Mouse (Mus musculus) liver, adult 2 months (tissue): Measurements from ENCODE around the gene Tanc2.

Experiments
- CTCF ChIP-seq: fragments of 200-500 bp; IDR thresholded peaks from 2 replicates; pipeline ENCODE4 v1.5.1; 2011; ENCODE audit warnings: low read depth, low read length, control low read depth
- POLR2A ChIP-seq: fragments of 200-500 bp; IDR thresholded peaks from 2 replicates; pipeline ENCODE4 v1.6.1; 2011; ENCODE audit warnings: low read length, control low read depth; ENCODE audit not compliant: insufficient read depth; ENCODE audit errors: extremely low read depth

DNA sequence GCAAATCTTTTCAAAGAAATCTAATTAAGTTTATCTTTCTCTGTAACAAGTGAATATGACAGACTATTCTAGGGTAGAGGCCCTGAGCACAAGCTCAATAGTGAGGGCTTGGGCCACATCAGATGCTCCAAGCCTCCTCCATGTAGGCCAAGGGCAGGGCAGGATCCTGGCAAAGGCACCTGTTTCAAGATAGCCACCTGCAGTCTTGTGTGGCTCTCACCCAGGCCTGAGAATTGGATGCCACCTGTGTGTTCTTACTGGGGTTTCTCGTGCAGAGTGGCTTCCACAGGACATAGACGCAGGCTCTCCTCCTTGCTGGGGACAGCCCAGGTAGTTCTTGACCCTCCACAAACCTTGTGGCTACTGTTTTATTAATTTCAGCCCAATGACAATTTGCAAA is 388.4 kb downstream of the Tanc2 start:
- TF ChIP-seq CTCF (no peak), POLR2A (no peak)
